Mouse (Mus musculus): ENCODE measurements around the gene Cstf1. TPM values are rescaled to one million over a fixed set of nuclear protein-coding genes. Genes with fewer than 3 reads are reported as not detected.

The Cstf1 gene
- polyA plus RNA-seq, 1 experiment from 2014 or later: 33.7 TPM

DNA sequence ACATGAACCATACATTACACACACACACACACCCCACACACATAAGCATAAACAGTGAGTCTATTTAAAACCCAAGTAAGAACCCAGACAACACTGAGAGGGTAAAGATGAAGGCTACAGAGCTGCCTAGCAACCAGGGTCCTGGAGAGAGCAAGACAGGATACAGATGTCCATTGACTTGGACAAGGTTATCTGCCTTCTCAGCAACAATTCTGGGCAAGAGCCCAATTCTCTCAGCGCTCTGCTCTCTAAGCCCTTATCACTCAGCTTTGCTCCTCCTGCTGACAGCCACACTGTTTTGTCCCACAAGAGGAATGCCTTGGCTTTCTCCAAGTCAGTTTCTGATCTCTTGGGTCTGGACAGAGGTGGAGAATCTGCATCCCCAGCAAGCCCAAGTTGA is 60.1 kb downstream of the Cstf1 start:
- H3K4me3 ChIP-seq (ENCODE audit: low read length): no peak overlapping the region
- no peak overlapping the region for H3K4me2 ChIP-seq (ENCODE audit: low read depth, low read length)
- ATAC-seq: peak; percentile 42; the same call in 1 of the 2 replicates
- H3K9ac ChIP-seq (ENCODE audit: low read depth, low read length): no peak overlapping the region
- no peak overlapping the region for H3K27ac ChIP-seq (ENCODE audit: low read length)
- no peaks in the 10 kb centered on the region for H3K4me1 ChIP-seq (ENCODE audit: control insufficient read depth, insufficient read depth, low read length)
- H3K27me3 ChIP-seq (replicated peaks; ENCODE audit: control insufficient read depth, insufficient read depth, low read length): no peaks in the 10 kb centered on the region
- H3K9me3 ChIP-seq (ENCODE audit: control insufficient read depth, low read length): no peaks in the 10 kb centered on the region
- WGBS: 48% methylated on average over 1 of the region's 1 CpGs
- H3K36me3 ChIP-seq (ENCODE audit: control insufficient read depth, insufficient read depth, low read length): no peaks in the 10 kb centered on the region

Other genes with a start within 250 kb of the Cstf1 start
- gene Mc3r, start 122.2 kb upstream of the Cstf1 start, polyA plus RNA-seq (2015; fragmentation: Nextera tagmentation; extraction: Ambion mirVana): not detected in 2 replicates
- 15.0 and 16.6 TPM in 2 replicates for gene Fam210b, start 25.1 kb upstream of the Cstf1 start, polyA plus RNA-seq (2015; fragmentation: Nextera tagmentation; extraction: Ambion mirVana)
- 87.4 and 103 TPM in 2 replicates for gene Aurka, start 146 bp upstream of the Cstf1 start, polyA plus RNA-seq (2015; fragmentation: Nextera tagmentation; extraction: Ambion mirVana)
- gene Cass4, start 23.1 kb downstream of the Cstf1 start, polyA plus RNA-seq (2015; fragmentation: Nextera tagmentation; extraction: Ambion mirVana): 0.17 and 0.21 TPM in 2 replicates
- gene Rtf2, start 69.9 kb downstream of the Cstf1 start, polyA plus RNA-seq (2015; fragmentation: Nextera tagmentation; extraction: Ambion mirVana): 78.1 and 79.4 TPM in 2 replicates
- 0.99 and 1.0 TPM in 2 replicates for gene Gcnt7, start 87.9 kb downstream of the Cstf1 start, polyA plus RNA-seq (2015; fragmentation: Nextera tagmentation; extraction: Ambion mirVana)
- gene Fam209, start 101.8 kb downstream of the Cstf1 start, polyA plus RNA-seq (2015; fragmentation: Nextera tagmentation; extraction: Ambion mirVana): 0.20 TPM in 1 of 2 replicates, not detected in the other
- 0.04 and 0.13 TPM in 2 replicates for gene Tfap2c, start 178.9 kb downstream of the Cstf1 start, polyA plus RNA-seq (2015; fragmentation: Nextera tagmentation; extraction: Ambion mirVana)

Data from intestine, embryonic 16.5 days (tissue).